Mouse (Mus musculus) B cell, adult 67 days (primary cell): ENCODE results near the gene Gm21190. TPM values are rescaled to one million over a fixed set of nuclear protein-coding genes. Genes with fewer than 3 reads are reported as not detected.

Experiments
- total RNA-seq, 2 experiments: library from RNA; stranded (reverse); gene quantifications; 4 replicates each; pipeline ENCODE4 v1.2.4; 2023

The Gm21190 gene
- total RNA-seq: not detected

DNA sequence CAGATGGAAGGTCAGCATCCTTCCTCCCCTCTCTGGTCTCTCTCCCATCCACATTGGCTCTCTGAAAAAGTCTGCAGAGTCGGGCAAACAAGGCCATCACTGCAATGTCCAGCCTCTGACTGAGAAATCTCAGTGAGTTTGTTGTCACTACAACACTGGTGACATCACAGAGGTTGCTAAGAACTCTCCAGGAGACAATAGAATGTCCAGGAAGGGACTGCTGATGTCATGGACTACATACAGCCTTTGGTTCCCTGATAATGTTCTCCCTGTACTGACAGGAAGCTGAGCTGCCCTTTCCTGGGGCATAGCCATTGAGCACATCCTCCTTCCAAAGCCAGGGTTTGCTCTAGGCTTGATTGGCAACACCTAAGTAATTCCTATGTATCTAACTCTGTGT is at the start of gene Gm21190:
TSS of gene Gm21190 (minus strand) at position 101 of the 400 bp plus-strand sequence.

DNA sequence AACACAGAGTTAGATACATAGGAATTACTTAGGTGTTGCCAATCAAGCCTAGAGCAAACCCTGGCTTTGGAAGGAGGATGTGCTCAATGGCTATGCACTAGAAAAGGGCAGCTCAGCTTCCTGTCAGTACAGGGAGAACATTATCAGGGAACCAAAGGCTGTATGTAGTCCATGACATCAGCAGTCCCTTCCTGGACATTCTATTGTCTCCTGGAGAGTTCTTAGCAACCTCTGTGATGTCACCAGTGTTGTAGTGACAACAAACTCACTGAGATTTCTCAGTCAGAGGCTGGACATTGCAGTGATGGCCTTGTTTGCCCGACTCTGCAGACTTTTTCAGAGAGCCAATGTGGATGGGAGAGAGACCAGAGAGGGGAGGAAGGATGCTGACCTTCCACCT is 48.0 kb upstream of the Gm21190 start, which contains the start of gene Gm21083:
TSS of gene Gm21083 (plus strand) at position 301 of the 400 bp plus-strand sequence.

DNA sequence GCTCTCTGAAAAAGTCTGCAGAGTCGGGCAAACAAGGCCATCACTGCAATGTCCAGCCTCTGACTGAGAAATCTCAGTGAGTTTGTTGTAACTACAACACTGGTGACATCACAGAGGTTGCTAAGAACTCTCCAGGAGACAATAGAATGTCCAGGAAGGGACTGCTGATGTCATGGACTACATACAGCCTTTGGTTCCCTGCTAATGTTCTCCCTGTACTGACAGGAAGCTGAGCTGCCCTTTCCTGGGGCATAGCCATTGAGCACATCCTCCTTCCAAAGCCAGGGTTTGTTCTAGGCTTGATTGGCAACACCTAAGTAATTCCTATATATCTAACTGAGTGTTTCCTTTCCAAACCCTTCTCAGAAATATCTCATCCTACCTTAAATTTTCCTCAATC is 52.6 kb downstream of the Gm21190 start, which contains the start of gene Gm21149:
TSS of gene Gm21149 (minus strand) at position 101 of the 400 bp plus-strand sequence.

Other genes with a start within 250 kb of the Gm21190 start
- gene Gm21149, start 52.7 kb downstream of the Gm21190 start, total RNA-seq: not detected
- gene Gm21083, start 48.1 kb upstream of the Gm21190 start, total RNA-seq: not detected
- not detected for gene Speer4d, start 89.8 kb upstream of the Gm21190 start, total RNA-seq
- gene 4930572O03Rik, start 127.8 kb upstream of the Gm21190 start, total RNA-seq: not detected
- not detected for gene Speer4c, start 185.0 kb upstream of the Gm21190 start, total RNA-seq